Mouse (Mus musculus) retina, embryonic 14.5 days (tissue): ENCODE results near the gene Spryd4.
"Not testable (repeated sequence)": the region's sequence is repeated elsewhere in the genome, so short reads cannot be mapped to it uniquely, and the experiment has no call there.

Experiments
- DNase-seq: peaks from one replicate; pipeline ENCODE4 v3.0.0-alpha.2; 2015; ENCODE audit warnings: low spot score

Spryd4 gene

DNA sequence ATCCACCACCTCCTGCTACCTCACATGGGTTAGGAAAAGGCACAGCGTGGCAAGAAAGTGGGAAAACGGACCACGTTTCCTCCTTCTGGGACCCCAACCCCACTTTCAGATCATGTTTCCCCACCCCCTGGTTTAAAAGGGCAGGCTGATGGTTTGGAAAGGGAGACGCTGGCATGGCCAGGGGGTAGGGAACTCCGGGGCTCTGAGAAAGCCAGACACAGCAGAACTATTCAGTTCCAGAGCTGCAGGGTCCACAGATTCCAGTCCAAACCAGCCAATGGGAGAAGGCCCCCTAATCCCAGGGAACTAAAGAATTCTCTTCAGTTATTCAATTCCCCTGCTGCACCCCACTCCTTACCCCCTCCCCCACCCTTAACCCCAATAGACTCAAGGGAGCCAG, 13.5 kb upstream of the Spryd4 start:
- DNase-seq = no peak

DNA sequence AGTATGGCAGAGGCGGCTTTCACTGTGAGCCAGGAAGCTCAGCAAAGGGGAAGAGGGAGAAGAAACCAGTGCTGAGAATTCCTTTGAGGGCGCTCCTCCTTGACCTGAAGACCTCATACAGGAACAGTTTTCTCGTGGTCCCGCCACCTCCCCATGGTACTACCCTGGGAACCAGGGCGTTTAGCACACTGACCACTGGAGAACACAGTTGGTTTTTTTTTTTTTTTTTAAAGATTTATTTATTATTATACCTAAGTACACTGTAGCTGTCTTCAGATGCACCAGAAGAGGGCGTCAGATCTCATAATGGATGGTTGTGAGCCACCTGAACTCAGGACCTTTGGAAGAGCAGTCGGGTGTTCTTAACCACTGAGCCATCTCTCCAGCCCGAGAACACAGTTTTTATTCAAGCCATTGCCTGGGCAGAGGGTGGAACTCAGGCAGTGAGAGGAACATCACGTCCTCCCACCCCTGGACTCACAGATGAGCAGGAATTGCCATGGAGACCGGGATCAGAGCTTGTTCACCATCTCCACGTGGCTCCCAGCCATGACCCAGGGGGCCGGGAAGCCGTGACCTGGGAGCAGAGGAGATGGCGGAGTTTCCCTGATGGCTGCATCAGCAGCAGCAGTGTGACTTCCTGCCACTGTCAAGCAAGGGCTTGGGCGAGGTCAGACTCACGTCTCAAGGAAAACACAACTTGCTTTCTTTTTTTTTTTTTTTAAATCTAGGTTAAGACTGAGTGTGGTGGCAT, 10.1 kb upstream of the Spryd4 start:
- DNase-seq = no peak

DNA sequence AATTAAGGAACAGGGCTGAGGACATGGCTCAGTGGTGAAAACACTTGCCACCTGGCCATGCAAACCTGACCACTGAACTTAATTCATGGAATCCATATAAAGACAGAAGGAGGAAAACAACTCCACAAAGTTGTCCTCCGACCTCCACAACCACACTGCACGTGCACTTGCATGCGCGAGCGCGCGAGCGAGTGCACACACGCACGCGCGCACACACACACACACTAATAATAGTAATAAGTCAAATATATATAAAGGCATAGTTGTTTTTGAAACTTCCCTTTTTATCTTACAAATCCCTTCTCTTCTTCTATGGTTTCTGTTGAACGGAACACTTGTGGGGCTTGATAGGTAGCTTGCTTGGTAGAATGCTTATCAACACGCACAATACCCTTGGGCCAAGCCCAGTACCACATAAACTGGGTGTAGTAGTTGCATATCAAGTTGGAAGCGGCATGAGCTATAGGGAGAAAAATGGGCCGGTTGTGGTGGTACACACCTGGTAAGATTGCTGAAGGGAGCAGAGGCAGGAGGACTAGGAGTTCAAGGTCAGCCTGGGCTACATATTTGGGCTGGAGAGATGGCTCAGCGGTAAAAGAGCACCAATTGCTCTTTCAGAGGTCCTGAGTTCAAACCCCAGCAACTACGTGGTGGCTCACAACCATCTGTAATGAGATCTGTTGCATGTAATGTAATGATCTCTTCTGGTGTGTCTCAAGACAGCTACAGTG, 6.9 kb upstream of the Spryd4 start:
- no peak for DNase-seq

DNA sequence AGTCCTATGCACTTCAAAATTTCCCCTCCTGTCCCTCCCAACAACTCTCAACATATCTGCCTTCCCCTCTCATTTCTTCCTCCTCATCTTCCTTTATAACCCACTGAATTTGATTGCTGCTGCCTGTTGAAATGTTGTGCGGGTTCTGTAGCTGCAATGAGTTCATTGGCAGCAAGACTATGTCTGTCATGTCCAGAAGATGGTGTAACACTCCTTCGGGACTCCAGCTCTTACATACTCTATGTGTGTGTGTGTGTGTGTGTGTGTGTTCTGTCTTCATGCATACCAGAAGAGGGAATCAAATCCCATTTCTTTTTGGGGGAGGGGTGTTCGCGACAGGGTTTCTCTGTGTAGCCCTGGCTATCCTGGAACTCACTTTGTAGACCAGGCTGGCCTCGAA, 3.4 kb upstream of the Spryd4 start:
- DNase-seq = no peak

DNA sequence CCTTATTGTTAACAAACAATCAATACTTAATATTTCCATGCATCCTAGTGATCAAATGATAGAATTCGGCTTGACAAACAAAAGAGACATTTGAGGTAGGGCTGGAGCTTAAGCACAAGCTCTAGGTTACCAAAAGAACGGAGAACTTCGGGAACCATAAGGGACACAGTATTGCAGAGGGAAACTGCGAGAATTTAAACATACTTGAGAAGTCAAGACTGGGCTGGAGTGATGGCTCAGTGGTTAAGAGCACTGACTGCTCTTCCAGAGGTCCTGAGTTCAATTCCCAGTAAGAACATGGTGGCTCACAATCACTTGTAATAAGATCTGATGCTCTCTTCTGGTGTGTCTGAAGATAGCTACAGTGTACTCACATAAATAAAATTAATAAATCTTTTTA, 2.5 kb upstream of the Spryd4 start:
- not testable (repeated sequence) for DNase-seq

DNA sequence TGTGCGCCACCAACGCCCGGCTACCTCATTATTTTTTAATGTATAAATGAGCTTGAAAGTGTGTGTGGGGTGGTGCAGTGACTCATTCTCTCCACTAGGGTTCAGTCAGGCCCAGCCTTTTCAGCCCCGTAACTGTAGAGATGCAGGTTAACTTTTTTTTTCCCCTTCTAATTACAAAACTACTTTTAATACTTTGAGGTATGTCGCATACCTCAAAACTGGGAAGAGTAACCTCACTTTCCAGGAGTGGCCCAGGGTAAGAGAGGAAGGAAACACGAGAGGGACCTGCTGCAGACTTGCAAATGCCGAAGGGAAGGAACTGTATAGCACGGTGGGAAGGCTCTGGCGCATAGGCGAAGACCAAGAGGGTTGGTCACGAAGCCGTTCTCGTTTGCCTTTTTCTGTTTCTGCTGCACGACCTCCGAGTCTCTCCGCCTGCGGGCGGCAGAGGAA, 1.3 kb upstream of the Spryd4 start:
- DNase-seq = peak; percentile 79

DNA sequence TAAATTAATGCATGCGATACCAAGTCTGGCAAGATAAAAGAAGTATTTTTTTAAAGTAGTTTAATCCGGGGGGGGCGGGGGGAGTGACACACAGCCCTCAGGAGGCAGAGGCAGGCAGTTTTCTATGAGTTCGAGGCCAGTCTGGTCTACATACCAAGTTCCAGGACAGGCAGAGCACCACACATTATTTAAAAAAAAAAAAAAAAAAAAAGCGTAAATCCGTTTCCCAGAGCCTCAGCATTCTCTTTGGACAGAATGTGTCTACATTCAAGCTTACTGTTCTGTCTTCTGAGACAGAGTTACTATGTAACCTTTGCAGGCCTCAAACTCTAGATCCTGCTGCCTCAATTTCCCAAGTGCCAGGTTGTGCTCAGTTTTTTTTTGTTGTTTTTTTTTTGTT, 541 bp upstream of the Spryd4 start:
- no peak for DNase-seq

DNA sequence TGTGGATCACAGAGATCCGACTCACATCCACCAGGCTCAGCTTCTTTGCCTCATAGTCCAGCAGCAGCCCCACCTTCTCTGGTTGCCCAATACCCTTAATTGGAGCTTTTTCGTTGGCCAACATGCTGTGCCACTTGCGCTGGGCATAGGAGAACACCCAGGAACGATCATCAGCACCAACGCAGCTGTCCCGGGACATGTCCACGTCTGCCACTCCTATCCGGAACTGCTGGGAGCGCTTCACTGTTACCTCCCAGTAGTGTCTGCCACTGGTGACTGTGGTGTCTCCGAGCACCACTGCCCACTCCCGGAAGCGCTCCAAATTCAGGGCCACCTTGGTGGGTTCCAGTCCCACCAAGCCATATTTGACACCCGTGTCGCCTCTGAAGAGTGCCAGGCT, 653 bp downstream of the Spryd4 start:
- no peak for DNase-seq

DNA sequence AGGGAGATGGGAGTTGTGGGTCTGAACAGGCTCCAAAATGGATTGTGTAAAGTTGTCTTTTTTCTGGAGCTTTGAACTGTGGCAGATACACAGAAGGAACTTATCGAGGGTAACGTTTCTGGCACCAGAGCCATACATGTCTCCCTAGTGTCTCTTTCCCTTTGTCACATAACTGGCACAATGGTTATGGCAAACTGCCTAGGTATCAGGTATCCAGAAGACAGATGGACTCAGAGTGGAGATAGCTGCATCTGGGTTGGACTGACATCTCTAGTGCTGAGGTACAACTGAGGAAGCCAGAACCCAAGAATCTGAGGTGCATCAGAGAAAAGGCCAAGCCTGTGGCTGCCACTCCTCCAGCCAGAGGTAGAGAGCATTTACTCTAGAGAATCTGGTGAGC, 1.5 kb downstream of the Spryd4 start:
- no peak for DNase-seq

DNA sequence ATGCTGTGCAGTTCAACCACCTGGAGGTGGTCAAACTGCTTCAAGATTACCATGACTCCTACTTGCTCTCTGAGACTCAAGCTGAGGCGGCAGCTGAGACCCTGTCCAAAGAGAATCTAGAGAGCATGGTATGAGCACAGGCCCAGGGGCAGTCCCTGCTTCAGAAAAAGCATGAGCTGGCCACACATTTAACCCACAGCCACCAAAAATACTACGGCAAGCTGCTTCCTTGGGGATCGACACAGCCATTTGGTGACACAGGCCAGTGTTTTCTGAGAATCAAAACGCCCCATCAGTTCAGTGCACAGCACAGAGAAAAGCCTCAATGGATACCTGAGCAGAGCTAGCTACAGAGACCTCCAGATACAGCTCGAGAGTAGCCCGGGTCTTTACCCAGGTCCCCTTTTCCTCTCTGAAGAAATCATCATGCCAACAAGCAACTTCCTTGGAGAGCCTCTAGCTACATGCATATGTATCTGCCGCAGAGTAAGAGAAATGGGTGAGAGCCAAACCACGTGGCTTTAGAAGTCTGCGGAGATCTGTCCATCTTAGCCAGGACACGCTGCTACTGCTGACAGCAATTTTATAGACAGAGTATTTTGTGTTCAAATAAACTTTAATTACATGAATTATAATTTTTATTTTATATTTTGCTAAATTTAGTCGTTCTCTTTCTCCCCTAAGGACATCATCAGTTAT, 2.1 kb downstream of the Spryd4 start:
- no peak for DNase-seq

DNA sequence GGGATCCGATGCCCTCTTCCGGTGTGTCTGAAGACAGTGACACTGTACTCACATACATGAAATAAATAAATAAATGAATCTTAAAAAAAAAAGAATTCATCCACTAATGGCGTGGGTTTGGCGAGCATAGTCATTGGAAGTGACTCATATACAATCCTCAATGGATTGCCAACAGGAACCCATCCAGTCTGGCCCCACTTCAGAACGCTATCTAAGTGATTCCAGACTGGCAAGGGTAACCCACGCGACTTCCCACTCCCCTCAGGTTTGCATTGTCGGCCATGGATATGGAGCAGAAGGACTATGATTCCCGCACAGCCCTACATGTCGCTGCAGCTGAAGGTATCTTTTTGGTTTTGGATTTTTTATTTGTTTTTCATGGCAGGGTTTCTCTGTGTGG, 3.3 kb downstream of the Spryd4 start:
- DNase-seq = no peak

DNA sequence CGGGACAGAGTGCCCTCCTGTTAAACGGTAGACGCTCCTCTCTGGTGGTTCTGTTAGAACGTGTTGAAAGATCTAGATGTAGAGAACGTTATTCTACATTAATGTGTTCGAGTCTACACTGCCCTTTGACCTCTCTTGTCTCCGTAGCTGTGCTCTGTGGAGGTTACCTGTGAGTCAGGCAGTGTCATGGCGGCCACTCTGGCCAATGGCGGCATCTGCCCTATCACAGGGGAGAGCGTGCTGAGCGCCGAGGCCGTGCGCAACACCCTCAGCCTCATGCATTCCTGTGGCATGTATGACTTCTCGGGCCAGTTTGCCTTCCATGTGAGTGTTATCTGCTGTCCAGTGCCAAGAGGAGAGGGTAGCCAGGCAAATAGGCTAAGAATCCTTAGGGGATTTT, 6.7 kb downstream of the Spryd4 start:
- no peak for DNase-seq

DNA sequence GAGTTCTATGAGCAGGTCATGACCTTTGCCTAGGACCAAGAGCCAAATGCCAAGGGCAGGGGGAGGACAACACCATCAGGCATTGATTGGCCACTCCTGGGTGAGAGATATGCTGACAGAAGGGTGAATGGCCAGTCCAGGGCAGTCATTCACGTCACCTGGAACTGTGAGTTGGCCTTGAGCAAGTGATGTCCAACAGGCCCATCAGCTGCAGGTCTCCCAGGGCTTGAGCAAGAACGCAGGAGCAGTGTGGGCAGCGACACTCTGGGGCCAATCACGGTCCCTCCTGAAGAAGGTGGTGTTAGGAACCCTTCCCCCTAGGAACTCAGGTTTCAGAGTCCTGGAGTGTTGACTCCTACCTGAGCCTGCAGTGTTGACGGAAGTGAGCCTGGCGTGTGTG, 9.8 kb downstream of the Spryd4 start:
- DNase-seq = no peak

DNA sequence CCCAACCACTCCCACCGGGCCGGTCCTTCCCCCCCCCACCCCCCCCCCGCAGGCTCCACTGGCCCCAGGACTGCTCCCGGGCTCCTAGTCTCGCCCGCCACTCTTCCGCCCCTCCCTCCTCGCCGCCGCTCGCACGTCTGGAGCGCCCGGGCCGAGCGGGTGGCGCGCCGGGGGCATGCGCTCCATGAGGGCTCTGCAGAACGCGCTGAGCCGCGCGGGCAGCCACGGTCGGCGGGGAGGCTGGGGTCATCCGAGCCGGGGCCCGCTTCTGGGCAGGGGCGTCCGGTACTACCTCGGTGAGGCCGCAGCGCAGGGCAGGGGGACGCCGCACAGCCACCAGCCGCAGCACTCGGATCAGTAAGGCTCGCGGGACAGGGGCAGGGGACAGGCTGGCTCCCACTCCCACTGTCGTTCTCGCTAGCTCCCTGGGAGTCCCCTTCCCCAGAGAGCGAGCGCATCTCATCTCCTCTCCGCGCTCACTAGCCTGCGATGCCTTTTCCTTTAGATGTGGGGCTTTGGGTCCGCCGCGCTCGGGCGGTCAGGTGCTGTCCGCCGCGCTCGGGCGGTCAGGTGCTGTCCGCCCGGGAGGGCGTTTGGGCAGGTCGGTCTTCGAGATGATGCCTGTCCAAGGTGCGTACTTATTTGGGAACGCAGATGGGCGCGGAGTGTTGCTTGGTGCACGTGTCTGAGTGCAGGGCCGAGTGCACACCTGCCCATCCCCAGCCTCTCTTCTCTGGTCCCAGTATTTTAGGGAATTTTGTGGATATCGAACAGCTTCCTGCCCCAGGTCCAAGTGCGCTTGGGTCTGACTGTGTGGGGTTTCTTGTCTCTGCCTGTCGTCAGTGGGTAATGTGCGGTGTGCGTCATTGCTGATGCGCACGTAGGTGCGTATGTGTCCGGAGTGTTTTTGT, 16.8 kb downstream of the Spryd4 start:
- peak; percentile 69 for DNase-seq

DNA sequence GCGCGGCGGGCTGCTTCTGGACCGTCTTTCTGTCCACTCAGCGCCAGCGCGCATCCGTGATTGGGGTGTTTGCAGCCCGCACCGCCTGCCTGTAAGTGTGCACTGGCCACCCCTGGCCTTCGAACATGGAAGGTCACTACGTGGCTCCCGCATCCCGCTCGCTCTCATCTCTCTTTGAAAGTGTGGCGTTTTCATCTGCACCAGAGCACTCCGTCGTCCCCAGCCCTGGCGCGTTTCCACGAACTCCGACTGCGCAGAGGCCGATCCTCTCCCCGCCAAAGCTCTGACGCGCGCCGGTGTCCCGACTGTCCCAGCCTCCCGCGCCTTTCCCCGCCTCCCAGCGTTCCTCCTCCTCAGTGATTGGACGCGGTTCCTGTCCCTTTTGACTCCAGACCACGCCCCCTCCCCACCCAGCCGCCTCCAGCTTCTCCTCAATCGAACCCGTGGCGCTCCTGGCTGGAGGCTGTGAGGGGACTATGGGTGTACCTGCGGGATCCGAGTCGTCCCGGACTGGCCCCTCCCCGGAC, 17.5 kb downstream of the Spryd4 start, which contains the start of gene Gls2:
Gene Gls2 (plus strand): TSS at position 434 of the 527 bp plus-strand sequence.
- DNase-seq = peak; percentile 95

DNA sequence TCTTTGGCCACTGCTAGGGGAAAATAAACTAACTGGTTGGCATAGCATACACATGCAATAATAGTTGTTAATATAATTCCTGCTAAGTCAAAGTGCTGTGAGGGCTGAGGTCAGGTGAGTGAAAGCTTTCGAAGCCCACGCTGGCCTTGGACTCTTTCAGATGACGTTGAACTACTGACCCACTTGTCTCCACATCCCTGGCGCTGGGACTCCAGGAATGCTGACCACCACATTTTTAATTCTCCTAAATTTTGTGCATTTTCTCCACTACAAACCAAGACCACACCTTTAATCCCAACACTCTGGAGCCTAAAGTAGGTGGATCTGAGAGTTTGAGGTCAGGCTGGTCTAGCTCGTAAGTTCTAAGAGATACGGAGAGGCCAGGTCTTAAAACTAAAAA, 18.5 kb downstream of the Spryd4 start:
- DNase-seq = no peak

DNA sequence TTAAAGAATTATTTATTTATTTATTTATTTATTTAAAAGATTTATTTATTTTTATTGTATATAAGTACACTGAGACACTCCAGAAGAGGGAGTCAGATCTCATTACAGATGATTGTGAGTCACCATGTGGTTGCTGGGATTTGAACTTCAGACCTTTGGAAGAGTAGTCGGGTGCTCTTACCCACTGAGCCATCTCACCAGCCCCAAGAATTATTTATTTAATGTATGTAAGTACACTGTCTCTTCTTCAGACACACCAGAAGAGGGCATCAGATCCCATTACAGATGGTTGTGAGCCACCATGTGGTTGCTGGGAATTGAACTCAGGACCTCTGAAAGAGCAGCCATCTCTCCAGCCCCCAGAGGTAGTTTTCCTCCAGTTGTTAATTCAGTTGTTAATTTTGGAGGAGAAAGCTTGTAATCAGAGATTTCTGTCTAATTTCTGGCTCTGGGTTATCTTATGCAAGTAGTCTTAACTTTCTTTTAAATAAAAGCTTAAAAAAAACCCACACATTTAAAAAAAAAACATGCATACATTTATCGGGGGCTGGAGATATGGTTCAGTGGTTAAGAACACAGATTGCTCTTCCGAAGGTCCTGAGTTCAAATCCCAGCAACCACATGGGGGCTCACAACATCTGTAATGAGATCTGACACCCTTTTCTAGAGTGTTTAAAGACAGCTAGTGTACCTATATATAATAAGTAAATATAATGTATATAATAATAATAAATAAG, 19.4 kb downstream of the Spryd4 start:
- not testable (repeated sequence) for DNase-seq

DNA sequence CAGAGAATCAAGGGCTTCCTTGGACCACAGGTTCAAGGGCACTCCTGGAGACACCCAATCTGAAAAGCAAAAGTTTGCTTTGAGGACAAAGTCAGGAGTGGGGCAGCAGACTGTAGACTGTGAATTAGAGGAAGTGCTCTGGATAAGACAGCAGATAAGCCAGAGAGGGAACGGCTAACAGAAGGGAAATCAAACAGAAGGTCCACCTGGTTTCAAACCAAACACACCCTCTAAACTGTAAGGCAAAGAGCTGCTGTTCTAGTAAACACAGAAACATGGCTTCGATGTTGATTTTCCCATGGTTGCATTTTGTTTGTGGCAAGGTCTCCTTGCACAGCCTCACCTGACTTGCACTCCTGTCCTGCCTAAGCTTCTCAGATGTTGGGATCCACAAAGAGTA, 20.1 kb downstream of the Spryd4 start:
- DNase-seq = no peak

DNA sequence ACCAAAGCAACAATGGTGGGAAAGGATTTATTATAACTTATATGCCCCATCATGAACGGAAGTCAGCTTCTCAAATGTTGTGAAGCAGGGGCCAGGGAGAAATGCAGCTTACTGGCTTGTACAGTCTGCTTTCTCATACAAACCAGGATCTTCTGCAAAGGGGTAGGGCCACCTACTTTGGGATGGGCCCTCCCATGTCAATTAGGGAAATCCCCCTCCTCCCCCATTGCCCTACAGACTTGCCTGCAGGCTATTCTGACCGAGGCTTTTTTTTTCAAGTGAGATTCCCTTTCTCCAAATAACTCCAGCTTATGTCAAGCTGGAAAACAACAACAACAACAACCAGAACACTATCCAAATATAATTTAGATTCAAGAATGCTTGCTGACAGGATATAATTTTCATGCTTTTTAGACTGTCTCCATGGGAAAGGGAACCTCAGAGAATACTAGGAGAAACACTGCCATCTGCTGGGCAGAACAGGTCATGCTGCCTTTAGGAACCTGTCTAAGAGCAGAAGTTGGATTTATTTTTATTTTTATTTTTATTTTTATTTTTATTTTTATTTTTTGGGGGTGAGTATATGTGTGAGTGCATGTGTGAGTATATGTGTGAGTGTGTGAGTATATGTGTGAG, 23.2 kb downstream of the Spryd4 start:
- DNase-seq = peak; percentile 90

DNA sequence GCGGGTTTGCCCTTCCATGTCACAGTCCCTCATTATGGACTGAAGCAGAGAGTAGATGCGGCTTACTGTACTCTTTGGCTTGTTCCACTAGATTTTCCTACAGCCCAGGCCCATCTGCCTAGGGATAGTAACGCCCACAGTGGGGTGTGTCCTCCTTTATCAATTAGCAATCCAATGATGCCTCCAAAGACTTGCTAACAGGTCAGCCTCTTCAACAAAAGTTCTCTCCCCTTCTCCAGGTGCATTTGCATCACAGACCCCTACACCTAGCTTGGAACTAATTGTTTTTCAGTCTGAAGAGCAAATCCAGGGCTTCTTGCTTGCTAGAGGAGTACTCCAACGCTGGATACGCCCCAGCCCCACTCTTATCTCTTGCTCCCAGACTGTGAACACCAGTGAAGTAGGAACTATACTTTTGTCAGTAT, 24.4 kb downstream of the Spryd4 start:
- no peak for DNase-seq
